Mouse (Mus musculus): ENCODE data around the gene Dctn2.

The Dctn2 gene

DNA sequence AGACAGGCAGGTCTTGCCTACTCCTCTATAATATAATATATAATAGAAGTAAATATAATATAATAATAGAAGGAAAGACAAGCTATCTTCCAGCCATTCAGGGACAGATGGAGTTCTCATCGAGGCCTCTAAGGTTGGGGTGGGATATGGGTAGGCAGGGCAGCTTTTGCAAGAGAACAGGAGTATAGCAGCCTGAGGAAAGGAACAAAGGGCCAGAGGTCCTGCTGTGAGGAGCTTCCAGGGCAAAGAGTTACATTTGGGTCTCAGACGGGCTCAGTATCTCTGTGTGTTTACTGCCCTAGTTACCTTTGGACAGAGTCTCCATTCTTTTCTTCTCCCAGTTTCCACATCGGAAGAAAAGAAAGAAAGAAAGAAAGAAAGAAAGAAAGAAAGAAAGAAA is 2.5 kb upstream of the Dctn2 start:
- DNase-seq (ENCODE audit: low spot score), result no peak

DNA sequence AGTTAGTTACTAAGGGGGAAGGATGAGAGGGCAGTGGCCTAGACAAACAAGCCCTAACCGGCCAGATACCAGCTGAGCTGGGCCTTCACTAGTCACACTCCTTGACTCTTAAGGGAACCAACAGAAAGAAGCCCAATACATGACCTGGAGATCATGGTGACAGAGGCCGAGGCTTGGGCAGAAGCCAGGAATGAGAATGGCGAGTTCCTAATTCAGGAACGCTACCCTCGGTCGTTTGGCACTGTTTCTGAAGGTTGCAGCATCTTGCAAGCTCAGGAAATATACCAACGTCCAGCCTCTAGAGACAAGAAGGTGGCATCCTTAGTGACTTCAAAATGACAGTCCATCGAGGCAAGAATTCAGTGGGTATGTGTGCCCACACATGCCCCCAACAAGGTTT is 1.8 kb upstream of the Dctn2 start:
- DNase-seq (ENCODE audit: low spot score), result no peak

DNA sequence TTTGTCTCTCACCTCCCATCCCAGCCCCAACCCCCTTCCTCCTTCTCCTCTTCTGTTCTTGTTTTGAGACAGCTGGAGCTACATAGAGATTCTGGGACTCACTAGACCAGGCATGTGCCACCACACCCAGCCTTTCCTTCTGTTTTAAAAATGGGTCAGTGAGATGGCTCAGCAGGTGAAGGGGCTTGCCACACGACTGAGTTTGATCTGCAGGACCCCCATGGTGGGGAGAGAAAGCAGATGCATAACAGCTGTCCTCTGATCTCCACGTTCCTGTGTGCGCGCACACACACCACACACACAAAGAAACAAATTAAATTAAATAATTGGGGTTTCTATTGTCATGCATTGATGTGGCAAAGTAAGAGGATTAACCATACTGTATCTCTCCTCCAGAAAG is 1.2 kb upstream of the Dctn2 start:
- no peak for DNase-seq (ENCODE audit: low spot score)

DNA sequence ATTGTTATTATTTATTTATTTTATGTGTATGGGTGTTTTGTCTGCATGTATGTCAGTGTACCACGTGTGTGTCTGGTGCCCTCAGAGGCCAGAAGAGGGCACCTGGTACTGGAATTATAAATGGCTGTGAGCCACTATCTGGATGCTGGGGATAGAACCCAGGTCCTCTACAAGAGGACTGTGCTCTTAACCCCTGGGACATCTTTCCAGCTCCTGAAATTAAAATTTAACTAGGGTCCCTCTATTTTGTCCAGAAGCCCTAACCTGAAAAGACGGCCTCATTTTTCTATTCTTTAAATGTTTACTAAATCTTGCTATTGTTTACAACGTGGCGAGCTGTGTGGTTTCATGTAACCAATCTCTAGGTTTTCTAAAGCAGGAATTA is 449 bp upstream of the Dctn2 start:
- DNase-seq (ENCODE audit: low spot score), result no peak

DNA sequence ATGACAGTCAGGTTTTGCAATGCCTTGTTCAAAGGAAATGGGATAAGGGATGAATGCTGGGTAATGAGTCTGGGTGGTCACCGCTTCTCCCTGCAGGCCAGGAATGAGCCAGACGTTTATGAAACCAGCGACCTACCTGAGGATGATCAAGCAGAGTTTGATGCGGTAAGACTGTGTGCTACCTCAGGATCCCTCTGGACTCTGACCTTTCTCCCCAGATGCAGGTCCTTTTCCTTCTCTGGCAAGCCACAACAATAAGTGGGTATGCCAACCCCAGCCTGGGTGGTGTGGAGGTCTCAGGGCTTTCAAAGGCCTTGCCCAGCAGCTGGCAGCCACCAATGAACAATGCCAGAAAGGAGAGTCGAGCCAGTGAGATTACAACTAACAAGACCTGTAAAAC is 1.1 kb downstream of the Dctn2 start:
- DNase-seq (ENCODE audit: low spot score), result no peak

DNA sequence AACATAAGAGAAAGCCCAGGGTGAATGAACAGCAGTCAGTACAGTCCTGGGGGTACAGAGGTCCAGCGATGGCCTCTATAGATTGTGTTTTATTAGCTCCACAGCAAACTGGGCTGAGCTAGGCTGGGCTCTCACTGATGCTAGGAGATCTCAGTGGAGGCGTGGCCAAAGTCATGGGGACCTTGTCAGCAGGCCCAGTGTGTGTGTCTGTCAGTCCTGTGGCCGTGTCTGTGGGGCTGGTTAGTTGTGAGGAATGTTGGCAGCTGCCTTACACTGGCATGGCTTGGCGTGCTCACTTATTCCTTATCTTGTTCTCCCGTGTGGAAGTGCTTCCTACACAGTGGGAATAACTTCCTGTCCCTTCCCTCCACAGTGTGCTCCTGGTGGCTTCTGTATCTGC is 2.2 kb downstream of the Dctn2 start:
- DNase-seq (ENCODE audit: low spot score), result no peak

DNA sequence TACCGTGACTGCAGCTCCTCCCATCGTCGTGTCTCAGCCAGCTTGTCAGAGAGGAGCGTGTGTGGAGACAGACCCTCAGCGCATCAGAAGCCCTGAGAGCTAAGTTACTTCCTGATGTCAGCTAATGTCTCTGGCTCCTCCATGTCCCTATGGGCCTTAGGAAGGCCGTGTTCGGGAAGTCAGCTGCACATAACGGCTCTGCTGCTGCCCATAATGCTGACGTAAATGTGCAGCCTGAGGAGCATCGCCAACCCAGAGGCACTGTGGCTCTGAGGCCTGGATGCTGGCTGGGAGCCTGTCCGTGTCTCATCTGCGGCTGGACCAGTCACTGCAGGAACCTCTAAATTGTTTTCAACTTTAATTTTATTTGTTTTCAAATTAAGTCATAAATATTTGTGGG is 2.9 kb downstream of the Dctn2 start:
- no peak for DNase-seq (ENCODE audit: low spot score)

DNA sequence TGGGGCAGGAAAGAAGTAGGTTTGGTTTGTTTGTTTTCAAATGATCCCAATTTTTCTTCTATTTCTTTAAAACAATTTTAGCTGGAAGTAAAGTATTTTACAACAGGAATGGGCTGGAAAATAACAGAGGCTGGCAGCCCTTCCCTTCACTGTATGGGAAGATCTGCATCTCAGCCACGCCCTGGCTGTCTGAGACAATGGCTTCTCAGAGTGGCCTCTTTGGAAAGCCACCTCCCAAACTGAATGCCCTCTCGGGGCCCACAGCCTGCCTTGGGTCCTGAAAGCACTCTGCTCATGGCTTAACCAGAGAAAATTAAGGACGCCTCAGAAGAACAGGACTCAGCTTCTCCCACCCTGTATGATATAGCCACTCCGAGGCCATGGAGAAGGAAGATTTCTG is 3.7 kb downstream of the Dctn2 start:
- DNase-seq (ENCODE audit: low spot score), result no peak

DNA sequence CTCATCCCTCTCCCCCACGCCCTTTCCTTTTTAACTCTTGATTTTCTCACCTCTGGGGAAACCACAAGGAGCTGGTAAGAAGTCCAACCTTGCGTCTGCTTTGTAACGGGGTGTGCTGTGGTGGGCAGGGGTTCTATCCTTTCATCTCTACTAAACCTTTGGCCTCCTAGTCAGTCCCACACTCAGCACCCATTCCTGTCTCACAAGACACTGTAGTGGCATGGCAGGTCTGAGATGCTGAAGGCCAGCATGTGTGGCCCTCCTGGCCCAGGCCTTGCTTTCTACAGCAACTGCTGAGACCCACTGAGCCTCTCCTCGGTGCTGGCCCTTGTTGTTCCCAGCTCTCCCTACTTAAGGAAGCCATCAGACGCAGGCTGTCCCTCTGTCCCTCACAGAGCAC is 6.2 kb downstream of the Dctn2 start:
- DNase-seq (ENCODE audit: low spot score), result no peak

DNA sequence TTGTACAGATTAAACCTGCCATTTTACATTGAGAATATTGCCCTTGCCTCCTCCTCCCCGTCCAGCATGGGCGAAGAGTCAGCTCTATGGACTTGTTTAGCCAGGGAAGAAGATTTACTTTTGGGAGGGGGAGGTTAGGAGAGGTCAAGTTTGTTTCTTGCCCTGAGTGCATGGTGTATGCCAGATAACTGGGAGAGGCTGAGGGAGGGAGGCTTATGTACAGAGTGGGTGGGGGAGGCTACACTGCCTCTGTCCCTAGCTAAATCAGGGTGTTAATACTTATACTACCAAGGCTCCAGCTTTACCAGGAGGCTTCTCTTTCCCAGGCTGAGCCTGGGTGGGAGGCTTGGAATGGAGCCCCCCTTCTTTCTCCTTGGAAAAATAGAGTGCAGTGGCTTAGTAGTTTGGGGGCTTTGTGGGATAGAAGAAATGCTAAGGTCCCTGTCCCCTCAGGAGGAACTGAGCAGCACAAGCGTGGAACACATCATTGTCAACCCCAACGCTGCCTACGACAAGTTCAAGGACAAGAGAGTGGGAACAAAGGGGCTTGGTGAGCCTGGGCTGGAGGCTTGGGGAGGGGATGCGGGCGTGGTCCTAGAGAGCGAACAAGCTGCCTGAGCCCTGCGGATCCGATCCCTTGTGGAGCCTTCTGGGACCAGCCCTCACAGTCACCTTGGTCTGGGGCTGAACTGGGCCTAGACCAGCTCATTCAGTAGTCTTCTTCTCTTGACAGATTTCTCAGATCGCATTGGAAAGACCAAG is 8.3 kb downstream of the Dctn2 start:
- no peak for DNase-seq (ENCODE audit: low spot score)

DNA sequence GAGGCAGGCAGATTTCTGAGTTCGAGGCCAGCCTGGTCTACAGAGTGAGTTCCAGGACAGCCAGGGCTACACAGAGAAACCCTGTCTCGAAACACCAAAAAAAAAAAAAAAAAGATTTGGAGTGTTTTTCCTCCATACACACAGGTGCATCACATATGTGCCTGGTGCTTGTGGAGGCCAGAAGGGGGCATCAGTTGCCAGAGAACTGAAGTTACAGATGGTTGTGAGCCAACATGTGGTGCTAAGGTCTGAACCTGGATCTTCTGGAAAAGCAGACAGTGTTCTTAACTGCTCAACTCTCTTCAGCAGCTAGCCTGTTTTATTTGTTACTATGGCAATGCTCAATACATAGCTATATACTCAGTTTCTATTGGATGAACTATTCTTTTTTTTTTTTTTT is 13.6 kb downstream of the Dctn2 start:
- DNase-seq (ENCODE audit: low spot score), result no peak

DNA sequence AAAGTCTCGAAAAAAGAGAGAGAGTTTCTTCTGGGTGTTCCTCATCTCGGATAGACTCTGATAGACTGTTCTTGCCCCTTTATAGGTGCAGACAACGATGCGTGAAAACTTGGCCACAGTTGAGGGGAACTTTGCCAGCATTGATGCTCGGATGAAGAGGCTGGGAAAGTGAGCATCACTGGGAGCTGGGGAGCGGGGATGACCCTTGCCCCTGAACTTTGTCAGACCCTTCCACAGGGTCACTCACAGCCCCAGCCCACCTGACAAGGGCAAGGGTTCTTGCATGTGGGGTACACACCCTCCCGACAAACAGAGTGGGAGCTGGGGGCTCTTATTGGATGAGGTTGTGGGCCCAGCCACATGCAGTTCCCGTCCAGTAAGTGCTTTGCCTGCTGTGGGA is 15.1 kb downstream of the Dctn2 start:
- DNase-seq (ENCODE audit: low spot score), result no peak

DNA sequence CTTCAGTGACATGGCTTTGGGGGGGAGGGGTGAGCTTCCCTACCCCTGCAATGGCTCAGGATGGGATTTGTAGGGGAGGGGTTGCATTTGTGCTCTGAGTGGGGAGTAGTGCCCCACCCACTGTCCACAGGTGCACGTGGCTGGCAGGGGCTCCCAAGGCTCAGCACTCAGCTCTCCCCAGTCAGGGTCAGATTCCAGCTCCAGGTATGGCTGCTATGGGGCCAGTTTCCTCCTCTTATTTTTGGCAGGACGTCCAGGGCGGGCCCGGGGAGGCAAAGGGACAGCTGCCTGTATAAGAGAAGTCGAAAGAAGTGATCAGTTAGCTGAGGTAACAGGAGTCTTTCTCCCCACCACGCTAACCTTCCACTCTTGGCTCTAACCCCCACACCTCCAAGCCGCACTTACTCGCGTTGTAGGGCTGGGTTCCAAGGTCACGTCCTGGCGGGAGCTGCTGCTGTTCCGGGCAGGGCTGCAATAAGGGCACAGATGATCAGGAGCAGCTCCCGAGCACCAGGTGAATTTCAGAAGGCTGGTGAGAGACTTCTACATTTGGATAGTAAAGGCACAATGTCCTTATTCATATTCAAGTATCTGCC is 16.6 kb downstream of the Dctn2 start:
- DNase-seq (ENCODE audit: low spot score), result no peak

DNA sequence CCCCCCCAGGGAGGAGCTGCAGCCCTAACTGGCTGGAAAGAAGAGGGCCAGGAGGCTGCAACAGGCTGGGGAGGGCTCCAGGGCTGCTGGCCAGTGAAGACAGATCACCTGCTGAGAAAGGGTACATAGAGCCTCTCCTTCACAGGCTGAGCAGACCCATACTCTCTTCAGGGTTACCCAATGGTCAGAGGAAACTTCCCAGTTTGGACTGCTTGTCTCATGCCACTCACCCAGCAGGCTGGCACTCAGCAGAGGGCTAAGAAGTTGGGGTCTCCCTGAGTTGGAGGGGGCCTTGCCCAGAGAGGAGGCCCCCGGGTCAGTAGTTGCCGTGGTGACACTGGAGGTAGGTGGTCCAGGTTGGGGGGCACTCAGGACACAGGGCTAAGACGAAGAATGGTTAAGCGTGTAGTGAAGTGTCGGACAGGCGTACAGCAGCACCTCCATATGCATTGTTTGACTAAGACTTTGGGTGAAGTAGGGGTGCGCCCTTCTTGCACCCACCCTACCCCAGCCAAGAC is 18.0 kb downstream of the Dctn2 start:
- no peak for DNase-seq (ENCODE audit: low spot score)

DNA sequence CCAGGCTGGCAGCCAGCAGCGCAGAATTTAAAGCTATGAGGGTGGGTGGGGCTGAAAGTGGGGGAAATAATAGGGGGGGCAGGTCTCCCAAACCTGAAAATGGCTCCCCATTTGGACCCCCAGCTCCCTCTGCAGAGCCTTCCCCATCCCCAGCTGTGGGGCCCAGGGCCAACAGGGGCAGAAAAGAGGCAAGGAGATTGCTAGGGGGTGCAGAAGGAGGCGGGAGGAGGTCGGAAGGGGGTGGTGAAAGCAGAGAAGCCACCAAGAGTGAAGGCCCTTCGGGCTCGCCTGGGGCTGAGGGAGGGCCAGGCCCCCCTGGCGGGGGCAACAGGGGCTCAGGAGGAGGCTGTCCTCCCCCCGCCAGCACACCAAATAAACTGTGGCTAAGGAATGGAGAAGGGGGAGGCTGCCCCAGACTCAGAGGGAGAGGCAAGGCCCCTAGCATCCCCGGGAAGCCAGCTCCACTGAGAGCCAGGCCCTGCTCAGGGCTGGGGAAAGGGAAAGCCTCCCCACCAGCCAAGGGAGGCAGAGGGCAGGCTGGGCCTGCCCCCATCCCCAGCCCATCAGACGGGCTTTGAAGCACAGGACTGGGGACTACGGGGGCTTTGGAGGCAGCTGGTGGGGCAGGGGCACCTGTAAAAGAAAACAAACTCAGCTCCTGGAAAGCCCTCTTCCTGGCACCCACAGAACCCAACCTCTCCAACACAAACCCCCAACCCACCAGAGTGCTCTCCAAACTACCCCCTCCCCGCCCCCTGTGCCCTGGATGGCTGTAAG is 18.7 kb downstream of the Dctn2 start:
- no peak for DNase-seq (ENCODE audit: low spot score)

DNA sequence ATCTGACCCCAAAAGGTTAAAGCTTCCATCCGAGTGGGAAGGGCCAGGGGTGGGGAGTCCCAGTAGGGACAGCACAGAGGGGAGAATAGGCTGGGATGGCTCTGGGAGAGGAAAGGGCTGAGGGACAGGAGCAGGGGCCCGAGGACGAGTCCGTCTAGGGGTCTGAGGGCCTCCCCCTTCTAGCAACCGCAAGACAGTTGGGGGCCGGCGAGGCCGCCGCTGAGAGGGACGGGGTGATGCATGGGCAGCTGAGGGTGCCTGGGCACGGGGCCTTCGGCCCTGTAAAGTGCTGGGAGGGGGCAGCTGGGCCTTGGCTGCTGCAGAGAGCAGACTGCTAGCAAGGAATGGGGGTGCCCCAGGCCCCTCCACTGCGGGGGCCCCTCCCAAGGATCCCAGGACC is 19.5 kb downstream of the Dctn2 start:
- no peak for DNase-seq (ENCODE audit: low spot score)

DNA sequence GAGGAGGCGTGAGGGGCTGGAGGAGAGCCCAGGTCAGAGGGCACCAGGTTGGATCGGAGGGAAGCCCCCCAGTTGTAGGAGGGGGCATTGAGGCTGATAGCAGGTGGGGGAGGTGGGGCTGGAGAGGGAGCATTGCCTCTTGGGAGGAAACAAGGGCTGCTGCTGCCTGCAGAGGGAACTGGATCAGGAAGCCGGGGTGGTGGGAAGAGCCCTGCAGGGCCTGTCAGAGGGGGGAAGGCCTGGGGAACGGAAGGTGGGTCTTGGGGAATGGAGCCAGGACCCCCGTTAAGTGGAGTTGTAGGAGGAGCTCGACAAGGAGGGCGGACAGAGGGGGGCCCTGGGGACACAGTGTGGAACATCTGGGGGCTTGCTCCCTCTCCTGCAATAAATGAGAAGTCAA is 20.0 kb downstream of the Dctn2 start:
- DNase-seq (ENCODE audit: low spot score), result no peak

DNA sequence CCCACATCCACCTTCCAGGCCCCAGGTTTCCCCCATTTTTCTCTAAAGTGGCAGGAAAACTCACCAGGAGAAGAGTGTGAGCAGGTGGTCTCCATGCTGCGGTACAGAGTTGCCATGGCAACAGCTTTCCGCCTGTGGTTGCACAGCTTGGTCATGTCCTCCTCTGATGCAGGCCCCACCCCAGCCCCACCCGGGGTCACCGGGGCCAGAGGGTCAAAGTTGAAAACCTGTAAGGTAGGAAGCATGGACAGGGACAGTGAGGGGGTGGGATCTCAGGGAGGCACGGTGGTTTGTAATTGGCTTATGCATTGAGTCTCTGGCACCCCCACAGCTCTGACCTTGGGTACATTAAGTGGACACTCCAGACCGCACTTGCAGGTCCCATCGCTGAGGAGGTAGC is 20.6 kb downstream of the Dctn2 start:
- no peak for DNase-seq (ENCODE audit: low spot score)

DNA sequence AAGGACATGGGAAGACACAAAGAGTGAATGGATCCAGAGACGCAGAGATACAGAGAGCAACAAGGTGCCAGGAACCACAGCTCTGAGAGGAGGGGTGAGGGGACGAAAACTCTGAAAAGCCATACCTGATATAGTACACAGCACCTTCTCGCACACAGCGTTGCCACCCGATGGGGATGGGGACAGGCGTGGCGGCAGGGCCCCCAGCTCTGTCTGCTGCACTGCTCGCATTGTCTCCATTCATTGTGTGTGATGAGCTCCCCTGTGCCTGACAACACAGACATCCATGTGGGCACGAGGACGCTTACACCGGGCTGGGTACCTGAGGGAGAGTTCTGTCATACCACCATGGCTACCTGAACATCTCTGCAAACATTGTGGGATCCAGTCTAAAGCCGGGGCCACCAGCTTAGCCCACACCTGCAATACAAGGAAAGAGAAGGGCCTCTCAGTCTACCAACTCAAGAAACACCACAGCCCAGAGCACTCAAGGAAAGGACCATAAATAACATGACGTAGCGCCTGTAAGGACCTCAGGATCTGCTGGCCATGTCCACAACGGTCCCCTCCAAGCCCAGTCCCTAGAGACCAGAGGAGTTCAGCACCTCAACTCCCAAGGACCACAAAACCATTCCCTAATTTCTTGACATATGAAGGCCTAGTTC is 21.2 kb downstream of the Dctn2 start:
- no peak for DNase-seq (ENCODE audit: low spot score)

DNA sequence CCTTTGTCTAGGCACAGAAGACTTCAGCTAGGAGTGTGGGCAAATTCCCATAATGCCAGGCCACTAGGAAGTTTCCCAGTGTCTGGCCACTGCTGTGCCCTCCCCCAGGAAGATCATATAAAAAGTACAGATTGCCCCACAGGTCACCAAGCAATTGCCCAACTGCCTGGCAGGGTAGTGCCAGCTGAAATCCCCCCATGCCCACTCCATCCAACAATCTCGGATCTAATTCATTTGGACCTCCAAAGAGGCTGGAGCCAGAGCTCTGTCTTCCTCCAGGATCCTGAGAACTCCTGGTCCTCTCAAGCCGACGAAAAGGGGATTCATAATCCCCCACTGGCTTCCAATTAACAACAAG is 21.7 kb downstream of the Dctn2 start:
- DNase-seq (ENCODE audit: low spot score), result no peak

DNA sequence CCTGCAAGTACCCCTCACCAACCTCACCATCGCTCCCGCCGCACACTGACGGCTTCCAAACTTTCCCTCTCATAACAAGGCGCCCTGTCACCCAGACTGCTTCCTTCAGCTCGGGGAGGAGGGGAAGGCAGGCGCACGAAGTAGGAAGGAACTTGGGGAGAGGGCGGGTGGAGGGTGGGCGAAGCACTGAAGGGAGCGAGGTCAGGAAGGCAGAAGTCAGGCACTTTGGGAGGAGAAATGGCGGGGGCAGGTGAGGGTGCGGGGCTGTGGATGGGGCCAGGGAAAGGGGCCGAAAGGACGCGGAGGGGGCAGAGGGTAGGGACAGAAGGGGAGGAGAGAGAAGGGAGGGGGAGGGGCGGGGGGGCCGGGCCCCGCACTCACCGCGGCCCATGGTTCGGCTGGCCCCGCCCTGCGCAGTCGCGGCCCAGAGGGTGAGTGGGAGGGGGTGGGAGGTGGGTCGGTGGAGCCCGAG is 22.2 kb downstream of the Dctn2 start:
- DNase-seq (ENCODE audit: low spot score), result no peak

DNA sequence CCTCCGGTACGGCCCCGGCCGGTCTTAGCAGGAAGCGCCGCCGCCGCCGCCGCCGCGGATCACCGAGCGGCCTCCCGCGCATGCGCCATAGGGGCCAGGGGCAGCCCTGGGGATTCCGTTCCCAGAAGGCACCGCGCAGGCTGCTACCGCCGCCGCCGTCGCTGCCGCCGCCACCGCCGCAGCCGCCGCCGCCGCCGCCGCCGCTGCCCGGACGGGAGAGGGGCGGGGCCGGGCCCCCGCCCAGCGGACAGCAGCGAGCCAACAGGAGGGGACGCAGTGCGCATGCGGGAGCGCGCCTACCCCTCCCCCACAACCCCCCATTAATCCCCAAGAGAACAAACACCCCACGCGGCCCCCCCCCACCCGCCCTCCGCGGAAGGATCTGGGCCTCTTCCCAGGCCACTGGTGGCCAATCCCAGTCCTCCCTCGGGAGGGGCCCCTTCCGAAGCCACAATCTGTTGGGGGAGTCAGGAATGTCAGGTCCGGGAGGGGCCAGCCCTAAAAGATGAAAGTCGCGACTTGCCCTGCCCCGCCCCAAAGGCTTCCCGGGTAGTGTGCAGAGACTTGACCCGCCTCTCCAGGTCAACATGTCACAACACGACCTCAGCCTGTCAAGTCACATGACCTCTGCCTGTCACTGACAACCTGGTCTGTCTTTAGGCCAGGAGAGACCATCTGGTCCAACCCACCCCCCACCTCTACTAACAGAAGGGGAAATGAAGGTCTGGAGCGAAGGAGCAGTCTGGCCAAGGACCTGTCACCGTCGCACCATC is 22.8 kb downstream of the Dctn2 start, which contains the start of gene Mbd6:
Gene Mbd6 (minus strand): TSS at position 219 of the 773 bp plus-strand sequence.
- DNase-seq (ENCODE audit: low spot score), result peak; percentile 84
